Mouse (Mus musculus) lung, adult 2 months (tissue): ENCODE data around the gene Gad1. TPM values are rescaled to one million over a fixed set of nuclear protein-coding genes. Genes with fewer than 3 reads are reported as not detected.

Experiments used
- DNase-seq: peaks from one replicate; pipeline ENCODE4 v3.0.0; 2022
- H3K4me1 ChIP-seq: fragments of 200-500 bp; 2 replicates; pipeline ENCODE4 v1.6.1; 2011; ENCODE audit warnings: low read length; ENCODE audit not compliant: control insufficient read depth, insufficient read depth
- H3K4me3 ChIP-seq: fragments of 200-500 bp; replicated peaks from 2 replicates; pipeline ENCODE3; 2011; ENCODE audit warnings: low read depth, mild to moderate bottlenecking, control low read depth, low read length; ENCODE audit errors: extremely low read depth
- CTCF ChIP-seq: fragments of 200-500 bp; IDR thresholded peaks from 2 replicates; pipeline ENCODE4 v1.5.1; 2011; ENCODE audit warnings: mild to moderate bottlenecking, low read length, control low read depth; ENCODE audit not compliant: insufficient read depth
- POLR2A ChIP-seq: fragments of 200-500 bp; IDR thresholded peaks from 2 replicates; pipeline ENCODE4 v1.6.1; 2011; ENCODE audit warnings: low read depth, mild to moderate bottlenecking, control low read depth, low read length, borderline replicate concordance; ENCODE audit errors: extremely low read depth
- WGBS: fragments of 180-500 bp; shearing (Covaris S2); methylation state at CpG from one replicate; pipeline ENCODE4 v1.1.7; 2018; 5-methylcytosine and 5-hydroxymethylcytosine counted together
- polyA plus RNA-seq: library from polyadenylated mRNA; depleted of rRNA; stranded (reverse); fragments of >200 nt; gene quantifications from 2 replicates; pipeline ENCODE4 v1.2.3, GENCODE M21; 2012

Gene Gad1
- polyA plus RNA-seq, 1 experiment, result 0.28 TPM

GRCm38 (mm10) chr2:70572251-70572650 is 19.4 kb downstream of the Gad1 start:
- TF ChIP-seq POLR2A (no peak), CTCF (no peak)
- no peaks in the 10 kb centered on the region; the same call in 1 of the 2 replicates for H3K4me1 ChIP-seq
- DNase-seq, result no peak
- 46% methylated on average over 9 of the region's 9 CpGs for WGBS
- H3K4me3 ChIP-seq, result no peak overlapping the region

- WGBS, result 68% methylated on average over 8 of the region's 8 CpGs
- Histone ChIP-seq H3K4me3 (no peak overlapping the region), H3K4me1 (no peaks in the 10 kb centered on the region)
- no peak for TF ChIP-seq POLR2A
- no peak for TF ChIP-seq CTCF
- DNase-seq, result no peak
These were observed 20.8 kb downstream of the Gad1 start for GRCm38 (mm10) chr2:70573544-70574210.

- H3K4me1 ChIP-seq, result no peaks in the 10 kb centered on the region
- TF ChIP-seq CTCF (no peak), POLR2A (no peak)
- H3K4me3 ChIP-seq, result no peak overlapping the region
- WGBS, result 86% methylated on average over 6 of the region's 6 CpGs
- DNase-seq, result no peak
These were observed 35.3 kb downstream of the Gad1 start for GRCm38 (mm10) chr2:70588200-70588599.

DNA sequence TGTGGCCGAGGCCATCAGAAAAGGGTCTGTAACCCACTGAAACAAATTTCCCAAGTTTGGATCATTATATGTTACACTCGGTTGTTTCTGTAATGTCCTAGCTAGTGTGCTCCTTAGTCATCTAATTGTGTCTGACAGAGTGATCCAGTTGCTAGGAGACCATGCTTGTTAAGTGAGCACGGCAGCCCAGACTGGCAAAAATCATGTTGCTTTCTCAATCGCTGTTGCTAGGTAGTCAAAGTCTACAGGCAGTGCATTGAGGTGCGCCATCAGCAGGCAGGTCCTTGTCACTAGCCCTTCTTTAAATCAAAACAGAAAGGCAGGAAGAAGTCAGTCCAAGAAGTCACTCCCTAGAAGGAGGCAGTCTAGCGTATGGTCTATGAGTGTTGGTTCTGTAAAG is 39.6 kb downstream of the Gad1 start:
- no peak for TF ChIP-seq POLR2A
- TF ChIP-seq CTCF, result no peak
- Histone ChIP-seq H3K4me3 (no peak overlapping the region), H3K4me1 (no peaks in the 10 kb centered on the region)
- DNase-seq, result no peak
- WGBS, result 75% methylated on average over 6 of the region's 6 CpGs

- no peak for DNase-seq
- TF ChIP-seq POLR2A (no peak), CTCF (no peak)
- WGBS, result 82% methylated on average over 5 of the region's 5 CpGs
- Histone ChIP-seq H3K4me3 (no peak overlapping the region), H3K4me1 (no peaks in the 10 kb centered on the region)
These were observed 40.8 kb downstream of the Gad1 start for GRCm38 (mm10) chr2:70593670-70594069.

DNA sequence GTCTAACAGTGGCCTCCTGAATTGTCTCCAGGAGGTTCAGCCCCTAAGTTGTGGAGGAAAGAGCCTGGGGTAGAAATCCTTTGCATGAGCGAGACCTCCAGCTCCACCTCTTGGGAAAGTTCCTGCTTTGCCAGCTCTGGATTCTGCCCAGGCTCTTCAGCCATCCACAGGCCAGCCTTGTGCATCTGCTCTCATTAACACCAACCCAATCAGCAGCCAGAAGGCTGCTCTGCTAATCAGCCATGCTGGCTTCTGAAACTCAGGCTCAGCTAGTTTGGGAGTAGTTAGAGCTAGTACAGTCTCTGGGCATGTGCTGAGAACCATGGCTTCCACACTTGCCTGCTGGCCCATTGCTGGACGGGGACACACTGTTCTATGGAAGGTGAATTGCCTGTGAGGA is 43.0 kb downstream of the Gad1 start:
- no peak for TF ChIP-seq CTCF
- TF ChIP-seq POLR2A, result no peak
- no peaks in the 10 kb centered on the region for H3K4me1 ChIP-seq
- WGBS, result 68% methylated on average over 2 of the region's 2 CpGs
- no peak for DNase-seq
- H3K4me3 ChIP-seq, result no peak overlapping the region

GRCm38 (mm10) chr2:70609769-70610168 is 56.9 kb downstream of the Gad1 start:
- Histone ChIP-seq H3K4me3 (no peak overlapping the region), H3K4me1 (no peaks in the 10 kb centered on the region)
- DNase-seq, result no peak
- TF ChIP-seq CTCF (no peak), POLR2A (no peak)
- 74% methylated on average over 3 of the region's 3 CpGs for WGBS

- TF ChIP-seq CTCF, result no peak
- no peak for TF ChIP-seq POLR2A
- no peak overlapping the region for H3K4me3 ChIP-seq
- no peaks in the 10 kb centered on the region for H3K4me1 ChIP-seq
- WGBS, result 61% methylated on average over 7 of the region's 7 CpGs
- no peak for DNase-seq
These were observed 62.0 kb downstream of the Gad1 start for GRCm38 (mm10) chr2:70614745-70615351.

DNA sequence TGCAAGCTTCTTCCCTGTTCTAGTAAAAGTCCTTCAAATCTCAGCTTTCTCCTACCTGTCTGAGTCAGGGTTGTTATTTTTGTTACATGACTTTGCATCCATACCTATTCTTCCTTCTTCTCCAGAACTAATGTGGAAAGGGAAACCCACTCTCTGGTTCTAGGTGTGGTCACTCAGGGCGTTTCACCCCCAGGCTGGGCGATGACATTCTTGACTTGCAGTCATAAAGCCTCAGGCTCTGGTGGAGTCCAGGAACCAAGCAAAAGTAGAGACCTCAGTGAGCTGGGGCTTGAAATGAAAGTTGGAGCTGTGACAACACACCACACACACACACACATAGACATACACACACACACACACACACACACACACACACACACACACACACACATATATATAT is 63.2 kb downstream of the Gad1 start:
- H3K4me3 ChIP-seq, result no peak overlapping the region
- WGBS, result 63% methylated on average over 2 of the region's 2 CpGs
- no peaks in the 10 kb centered on the region for H3K4me1 ChIP-seq
- no peak for TF ChIP-seq CTCF
- no peak for TF ChIP-seq POLR2A
- no peak for DNase-seq

DNA sequence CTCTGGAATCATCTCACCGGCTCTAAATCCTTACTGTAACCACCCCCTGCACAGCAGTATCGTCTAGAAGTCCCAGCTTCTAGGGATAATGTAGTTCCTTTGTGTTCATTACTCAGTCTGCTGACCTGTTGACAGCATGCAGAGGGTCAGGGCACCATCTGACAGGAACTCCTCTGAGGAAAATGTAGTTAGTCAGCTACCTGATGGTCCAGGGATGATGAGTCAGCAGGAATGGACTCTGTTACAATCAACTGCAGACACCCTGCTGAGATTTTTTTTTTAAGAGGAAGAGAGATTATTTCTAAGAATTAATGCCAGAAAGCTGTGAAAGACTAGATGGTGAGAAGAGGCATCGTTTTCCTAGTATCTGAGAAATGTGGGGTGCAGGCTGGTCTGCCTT is 63.7 kb downstream of the Gad1 start:
- Histone ChIP-seq H3K4me3 (no peak overlapping the region), H3K4me1 (no peaks in the 10 kb centered on the region)
- DNase-seq, result no peak
- TF ChIP-seq POLR2A (no peak), CTCF (no peak)
- WGBS, result 60% methylated on average over 3 of the region's 3 CpGs

GRCm38 (mm10) chr2:70619232-70619835 is 66.5 kb downstream of the Gad1 start:
- Histone ChIP-seq H3K4me1 (no peaks in the 10 kb centered on the region), H3K4me3 (no peak overlapping the region)
- 87% methylated on average over 6 of the region's 6 CpGs for WGBS
- TF ChIP-seq POLR2A (no peak), CTCF (no peak)
- DNase-seq, result no peak
